Mouse (Mus musculus): Measurements from ENCODE around the gene Msh5. TPM values are rescaled to one million over a fixed set of nuclear protein-coding genes. Genes with fewer than 3 reads are reported as not detected.
"Not testable (repeated sequence)": the region's sequence is repeated elsewhere in the genome, so short reads cannot be mapped to it uniquely, and the experiment has no call there.

Gene Msh5
- polyA plus RNA-seq, 1 experiment from 2014 or later: 3.3 TPM

- H3K27ac ChIP-seq: no peak overlapping the region
- no peaks in the 10 kb centered on the region for H3K36me3 ChIP-seq (replicated peaks)
- H3K4me3 ChIP-seq: no peak overlapping the region
- 86% methylated on average over 11 of the region's 11 CpGs for WGBS
- no peaks in the 10 kb centered on the region for H3K27me3 ChIP-seq (replicated peaks)
- no peak overlapping the region for H3K9ac ChIP-seq
- H3K9me3 ChIP-seq: no peaks in the 10 kb centered on the region
- ATAC-seq (replicated peaks): no peak
- H3K4me1 ChIP-seq: no peaks in the 10 kb centered on the region
- no peak overlapping the region for H3K4me2 ChIP-seq
Measured at GRCm38 (mm10) chr17:35039121-35039873, 7.2 kb downstream of the Msh5 start.

GRCm38 (mm10) chr17:35034896-35035295, 11.6 kb downstream of the Msh5 start:
- Histone ChIP-seq H3K27ac (no peak overlapping the region), H3K9ac (no peak overlapping the region), H3K9me3 (no peaks in the 10 kb centered on the region), H3K36me3 (replicated peaks) (no peaks in the 10 kb centered on the region), H3K27me3 (replicated peaks) (no peaks in the 10 kb centered on the region), H3K4me3 (no peak overlapping the region), H3K4me2 (no peak overlapping the region), H3K4me1 (peaks cover 2% of the 10 kb centered on the region)
- 78% methylated on average over 6 of the region's 6 CpGs for WGBS
- ATAC-seq (replicated peaks): no peak

GRCm38 (mm10) chr17:35033703-35034102, 12.8 kb downstream of the Msh5 start:
- not testable (repeated sequence) for H3K27ac ChIP-seq; H3K4me2 ChIP-seq; H3K4me3 ChIP-seq; H3K9ac ChIP-seq; H3K9me3 ChIP-seq; ATAC-seq (replicated peaks); H3K4me1 ChIP-seq; H3K27me3 ChIP-seq (replicated peaks); H3K36me3 ChIP-seq (replicated peaks)
- 84% methylated on average over 1 of the region's 1 CpGs for WGBS

- H3K36me3 ChIP-seq (replicated peaks): no peaks in the 10 kb centered on the region
- peaks cover 6% of the 10 kb centered on the region for H3K4me1 ChIP-seq
- H3K9ac ChIP-seq: no peak overlapping the region
- no peak for ATAC-seq (replicated peaks)
- no peaks in the 10 kb centered on the region for H3K9me3 ChIP-seq
- 73% methylated on average over 8 of the region's 8 CpGs for WGBS
- no peaks in the 10 kb centered on the region for H3K27me3 ChIP-seq (replicated peaks)
- H3K4me3 ChIP-seq: no peak overlapping the region
- H3K27ac ChIP-seq: no peak overlapping the region
- H3K4me2 ChIP-seq: no peak overlapping the region
Measured at GRCm38 (mm10) chr17:35032323-35032870, 14.1 kb downstream of the Msh5 start.

- 91% methylated on average over 7 of the region's 7 CpGs for WGBS
- peaks cover 9% of the 10 kb centered on the region for H3K4me1 ChIP-seq
- no peak overlapping the region for H3K4me2 ChIP-seq
- H3K27me3 ChIP-seq (replicated peaks): no peaks in the 10 kb centered on the region
- H3K36me3 ChIP-seq (replicated peaks): no peaks in the 10 kb centered on the region
- H3K4me3 ChIP-seq: no peak overlapping the region
- H3K9ac ChIP-seq: no peak overlapping the region
- H3K9me3 ChIP-seq: no peaks in the 10 kb centered on the region
- no peak overlapping the region for H3K27ac ChIP-seq
- ATAC-seq (replicated peaks): no peak
Measured at GRCm38 (mm10) chr17:35031880-35032279, 14.7 kb downstream of the Msh5 start.

- no peak overlapping the region for H3K4me3 ChIP-seq
- H3K4me1 ChIP-seq: peaks cover 9% of the 10 kb centered on the region
- H3K27ac ChIP-seq: no peak overlapping the region
- no peaks in the 10 kb centered on the region for H3K27me3 ChIP-seq (replicated peaks)
- ATAC-seq (replicated peaks): no peak
- H3K9me3 ChIP-seq: no peaks in the 10 kb centered on the region
- WGBS: 91% methylated on average over 11 of the region's 11 CpGs
- H3K4me2 ChIP-seq: no peak overlapping the region
- no peak overlapping the region for H3K9ac ChIP-seq
- no peaks in the 10 kb centered on the region for H3K36me3 ChIP-seq (replicated peaks)
Measured at GRCm38 (mm10) chr17:35031272-35031671, 15.3 kb downstream of the Msh5 start.

GRCm38 (mm10) chr17:35029691-35030532, 16.6 kb downstream of the Msh5 start:
- 0 out of 2 replicates have a peak, but pooled peaks have one; percentile 31 for ATAC-seq (replicated peaks)
- 29% methylated on average over 19 of the region's 19 CpGs for WGBS
- H3K27me3 ChIP-seq (replicated peaks): no peaks in the 10 kb centered on the region
- peak overlapping the region; percentile 25 for H3K9ac ChIP-seq
- H3K4me2 ChIP-seq: peak overlapping the region; percentile 46
- H3K4me1 ChIP-seq: peaks cover 9% of the 10 kb centered on the region
- 0 out of 2 replicates have a peak overlapping the region, but pooled peaks have one; percentile 9 for H3K4me3 ChIP-seq
- H3K36me3 ChIP-seq (replicated peaks): no peaks in the 10 kb centered on the region
- no peak overlapping the region for H3K27ac ChIP-seq
- no peaks in the 10 kb centered on the region for H3K9me3 ChIP-seq

- 85% methylated on average over 2 of the region's 2 CpGs for WGBS
- Histone ChIP-seq H3K27ac (no peak overlapping the region), H3K36me3 (replicated peaks) (no peaks in the 10 kb centered on the region), H3K9me3 (no peaks in the 10 kb centered on the region), H3K4me1 (peaks cover 9% of the 10 kb centered on the region), H3K27me3 (replicated peaks) (no peaks in the 10 kb centered on the region), H3K4me3 (no peak overlapping the region), H3K4me2 (no peak overlapping the region), H3K9ac (no peak overlapping the region)
- ATAC-seq (replicated peaks): no peak
Measured at GRCm38 (mm10) chr17:35028315-35028714, 18.2 kb downstream of the Msh5 start.

GRCm38 (mm10) chr17:35027277-35028068, 19.1 kb downstream of the Msh5 start, which contains the start of gene Sapcd1:
TSS of gene Sapcd1 (minus strand) at chr17:35028016.
- peak; percentile 51; the same call in 1 of the 2 replicates for ATAC-seq (replicated peaks)
- no peak within 1 kb of the TSS for H3K4me2 ChIP-seq
- H3K4me3 ChIP-seq: no peak within 1 kb of the TSS
- H3K27ac ChIP-seq: peak within 1 kb of the TSS; percentile 49
- WGBS: 30% methylated on average over 13 of the region's 13 CpGs
- peaks cover 9% of the 10 kb centered on the region for H3K4me1 ChIP-seq
- 0 out of 2 replicates have a peak within 1 kb of the TSS, but pooled peaks have one; percentile 3 for H3K9ac ChIP-seq
- H3K36me3 ChIP-seq (replicated peaks): no peaks in the 10 kb centered on the region
- H3K9me3 ChIP-seq: no peaks in the 10 kb centered on the region
- no peaks in the 10 kb centered on the region for H3K27me3 ChIP-seq (replicated peaks)

GRCm38 (mm10) chr17:35026206-35026605, 20.3 kb downstream of the Msh5 start:
- no peak for ATAC-seq (replicated peaks)
- Histone ChIP-seq H3K27me3 (replicated peaks) (no peaks in the 10 kb centered on the region), H3K4me3 (no peak overlapping the region), H3K36me3 (replicated peaks) (no peaks in the 10 kb centered on the region), H3K4me2 (no peak overlapping the region), H3K27ac (no peak overlapping the region), H3K4me1 (peaks cover 15% of the 10 kb centered on the region), H3K9ac (no peak overlapping the region), H3K9me3 (no peaks in the 10 kb centered on the region)
- 84% methylated on average over 5 of the region's 5 CpGs for WGBS

GRCm38 (mm10) chr17:35024691-35025488, 21.7 kb downstream of the Msh5 start:
- no peaks in the 10 kb centered on the region for H3K9me3 ChIP-seq
- no peak overlapping the region for H3K4me2 ChIP-seq
- 66% methylated on average over 8 of the region's 10 CpGs for WGBS

More at GRCm38 (mm10) chr17:35024691-35025488, 21.7 kb downstream of the Msh5 start:
- Histone ChIP-seq H3K4me1 (peaks cover 13% of the 10 kb centered on the region), H3K27me3 (replicated peaks) (no peaks in the 10 kb centered on the region), H3K36me3 (replicated peaks) (no peaks in the 10 kb centered on the region), H3K4me3 (no peak overlapping the region), H3K27ac (no peak overlapping the region), H3K9ac (no peak overlapping the region)
- no peak for ATAC-seq (replicated peaks)
